Comparison of ENCODE assay signal across 25 mouse cellular contexts in the genomic region with DNA sequence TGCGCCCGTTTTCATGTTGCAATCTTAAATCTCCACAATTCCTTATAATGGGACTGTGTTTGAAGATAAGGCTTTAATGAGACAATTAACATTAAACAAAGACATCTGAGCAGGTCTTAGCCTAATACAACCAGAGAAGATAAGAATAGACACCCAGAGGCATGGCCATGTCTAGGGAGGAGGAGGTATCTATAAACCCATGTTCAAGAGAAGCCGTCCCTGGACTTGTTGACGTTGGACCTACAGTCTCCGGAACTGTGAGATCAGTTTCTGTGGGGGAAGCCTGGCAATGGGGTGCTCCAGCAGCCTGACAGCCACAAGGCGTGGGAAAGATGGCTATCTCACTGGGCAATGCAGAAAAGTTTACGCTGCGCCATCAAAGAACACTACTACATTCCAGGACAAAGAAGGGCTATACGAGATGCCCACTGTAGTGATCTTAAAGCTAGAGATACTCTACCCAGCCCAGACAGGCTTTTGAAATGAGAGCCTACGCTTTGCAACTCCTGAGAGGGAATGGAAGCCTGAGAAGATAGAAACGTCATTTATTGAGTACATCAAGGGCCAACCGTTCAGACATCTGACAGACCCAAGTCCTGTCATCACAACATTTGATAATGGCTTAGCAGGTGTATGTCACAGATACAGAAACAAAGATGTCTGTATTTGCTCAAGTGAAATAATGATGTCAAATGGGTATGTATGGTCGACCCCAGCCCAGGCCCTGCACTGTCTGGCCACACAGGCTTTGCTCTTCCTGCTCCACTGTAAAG. TPM values are rescaled to one million over a fixed set of nuclear protein-coding genes. Genes with fewer than 3 reads are reported as not detected.
DNase-seq lines count a peak whose midpoint lies in the region; ATAC-seq and TF ChIP-seq lines count a peak whose summit lies in the region.
"Had no signal": no experiment of that assay in that cellular context is flagged by ENCODE, and none has a peak within 500 bp of the region (broad histone marks: within the 10 kb centered on the region; RNA-seq: fewer than 3 reads in every experiment).

No protein-coding gene starts in this region.

- H3K4me3 ChIP-seq in heart, embryonic 11.5 days (ENCODE audit: low read depth, low read length): no peak overlapping the region
- peak overlapping the region in 1 of 2 experiments; percentile 14; a peak in 1 of 4 replicates for H3K4me3 ChIP-seq in MEL (ENCODE audit: control insufficient read depth in 1 of 2, insufficient read depth in 1 of 2, low read depth in 2 of 2, low read length in 2 of 2)
- peak overlapping the region; percentile 43 for H3K4me3 ChIP-seq in liver, embryonic 15.5 days (replicated peaks)
- H3K4me3 ChIP-seq in midbrain, postnatal 0 days (ENCODE audit: low read depth, low read length): no peak overlapping the region
- H3K4me3 ChIP-seq: embryonic facial prominence, embryonic 15.5 days; limb, embryonic 12.5 days; megakaryocyte, embryonic 14.5 days; neural tube, embryonic 12.5 days had no signal

- peak overlapping the region; percentile 17; the same call in 1 of the 2 replicates for H3K9ac ChIP-seq in heart, embryonic 11.5 days (ENCODE audit: low read depth, low read length)
- H3K9ac ChIP-seq in MEL (ENCODE audit: control insufficient read depth, low read depth, low read length, poor library complexity, severe bottlenecking): no peak overlapping the region; the same call in 1 of the 2 replicates
- peak overlapping the region; percentile 66 for H3K9ac ChIP-seq in liver, embryonic 15.5 days
- H3K9ac ChIP-seq in midbrain, postnatal 0 days (replicated peaks; ENCODE audit: low read length, poor library complexity, severe bottlenecking): no peak overlapping the region
- H3K9ac ChIP-seq: embryonic facial prominence, embryonic 15.5 days; limb, embryonic 12.5 days; lung, embryonic 14.5 days; neural tube, embryonic 12.5 days had no signal

- TF ChIP-seq RAD21 in MEL (IDR thresholded peaks at IDR 0.05; ENCODE audit: low read depth, low read length): no peak

- 44% methylated on average over 13 of the region's 13 CpGs for WGBS in heart, embryonic 11.5 days (ENCODE audit: insufficient replicate concordance)
- WGBS in liver, embryonic 15.5 days (ENCODE audit: insufficient replicate concordance): 19% methylated on average over 13 of the region's 13 CpGs
- 90% methylated on average over 13 of the region's 13 CpGs for WGBS in midbrain, postnatal 0 days

- H3K27ac ChIP-seq in heart, embryonic 11.5 days (ENCODE audit: low read depth, low read length): peak overlapping the region; percentile 93
- H3K27ac ChIP-seq in MEL (ENCODE audit: control insufficient read depth, low read depth, low read length): peak overlapping the region; percentile 95
- H3K27ac ChIP-seq in liver, embryonic 15.5 days (replicated peaks): peak overlapping the region; percentile 96
- H3K27ac ChIP-seq in midbrain, postnatal 0 days (ENCODE audit: low read depth, low read length): no peak overlapping the region
- H3K27ac ChIP-seq: embryonic facial prominence, embryonic 15.5 days; limb, embryonic 12.5 days; neural tube, embryonic 12.5 days had no signal

- TF ChIP-seq CTCF in MEL (IDR thresholded peaks at IDR 0.05 in 2 of 3, conservative IDR thresholded peaks at IDR 0.05 in 1 of 3; ENCODE audit: control insufficient read depth in 1 of 3, insufficient read depth in 1 of 3, low read depth in 2 of 3, low read length in 3 of 3, poor library complexity in 1 of 3, severe bottlenecking in 1 of 3): no peak
- TF ChIP-seq CTCF in midbrain, postnatal 0 days (IDR thresholded peaks at IDR 0.05): no peak

- TF ChIP-seq EP300 in MEL (IDR thresholded peaks at IDR 0.05; ENCODE audit: low read depth in 1 of 2, low read length in 2 of 2): peak; percentile 77 to 85

- peaks cover 24% of the 10 kb centered on the region for H3K4me1 ChIP-seq in heart, embryonic 11.5 days (ENCODE audit: control insufficient read depth, insufficient read depth, low read length)
- H3K4me1 ChIP-seq in MEL (ENCODE audit: control insufficient read depth in 1 of 2, insufficient read depth in 2 of 2, low read length in 2 of 2): peaks cover 20 to 33% of the 10 kb centered on the region in 2 experiments
- H3K4me1 ChIP-seq in liver, embryonic 15.5 days (replicated peaks): peaks cover 68% of the 10 kb centered on the region
- H3K4me1 ChIP-seq in midbrain, postnatal 0 days (ENCODE audit: insufficient read depth, low read length): no peaks in the 10 kb centered on the region
- H3K4me1 ChIP-seq: embryonic facial prominence, embryonic 15.5 days; limb, embryonic 12.5 days; neural tube, embryonic 12.5 days had no signal

- TF ChIP-seq POLR2A in MEL (IDR thresholded peaks at IDR 0.05; ENCODE audit: control insufficient read depth in 1 of 2, insufficient read depth in 1 of 2, low read depth in 1 of 2, low read length in 2 of 2, poor library complexity in 1 of 2): no peak

- H3K79me2 ChIP-seq in MEL (ENCODE audit: control insufficient read depth, insufficient read depth, low read length, poor library complexity): no peaks in the 10 kb centered on the region

- no peaks in the 10 kb centered on the region for H3K36me3 ChIP-seq in heart, embryonic 11.5 days (ENCODE audit: control insufficient read depth, insufficient read depth, low read length)
- peaks cover 0 to 27% of the 10 kb centered on the region in 2 experiments; a peak in 2 of 4 replicates for H3K36me3 ChIP-seq in MEL (ENCODE audit: control insufficient read depth in 1 of 2, insufficient read depth in 2 of 2, low read length in 2 of 2)
- H3K36me3 ChIP-seq in liver, embryonic 15.5 days (replicated peaks): peaks cover 25% of the 10 kb centered on the region
- peaks cover 3% of the 10 kb centered on the region; the same call in 1 of the 2 replicates for H3K36me3 ChIP-seq in midbrain, postnatal 0 days (ENCODE audit: insufficient read depth, low read length)

- H3K27me3 ChIP-seq in heart, embryonic 11.5 days (ENCODE audit: control insufficient read depth, insufficient read depth, low read length): no peaks in the 10 kb centered on the region
- no peaks in the 10 kb centered on the region for H3K27me3 ChIP-seq in MEL (ENCODE audit: control insufficient read depth in 1 of 2, insufficient read depth in 2 of 2, low read length in 2 of 2)
- H3K27me3 ChIP-seq in liver, embryonic 15.5 days: no peaks in the 10 kb centered on the region
- H3K27me3 ChIP-seq in midbrain, postnatal 0 days (ENCODE audit: insufficient read depth, low read length): no peaks in the 10 kb centered on the region
- H3K27me3 ChIP-seq: embryonic facial prominence, embryonic 15.5 days; limb, embryonic 12.5 days; megakaryocyte, embryonic 14.5 days; neural tube, embryonic 12.5 days; Patski had no signal

- no peaks in the 10 kb centered on the region for H3K9me3 ChIP-seq in heart, embryonic 11.5 days (replicated peaks; ENCODE audit: control insufficient read depth, low read length)
- no peaks in the 10 kb centered on the region for H3K9me3 ChIP-seq in MEL (replicated peaks; ENCODE audit: insufficient read depth, low read length)
- H3K9me3 ChIP-seq in liver, embryonic 15.5 days (replicated peaks): no peaks in the 10 kb centered on the region
- no peaks in the 10 kb centered on the region for H3K9me3 ChIP-seq in midbrain, postnatal 0 days (ENCODE audit: low read length)
- H3K9me3 ChIP-seq: embryonic facial prominence, embryonic 15.5 days; limb, embryonic 12.5 days; megakaryocyte, embryonic 14.5 days; neural tube, embryonic 12.5 days had no signal

- no peak for ATAC-seq in heart, embryonic 11.5 days (replicated peaks; ENCODE audit: insufficient number of reproducible peaks, low FRiP score, low TSS enrichment)
- peak; percentile 45 for ATAC-seq in erythroid progenitor cell, adult 5-6 weeks (replicated peaks; ENCODE audit: low FRiP score, poor library complexity, severe bottlenecking)
- ATAC-seq in liver, embryonic 15.5 days (ENCODE audit: insufficient read depth): peak; percentile 35
- ATAC-seq in midbrain, postnatal 0 days (ENCODE audit: low FRiP score): no peak
- ATAC-seq: hindbrain, embryonic 16.5 days; intestine, embryonic 16.5 days; Patski had no signal

- peak overlapping the region; percentile 30 for H3K4me2 ChIP-seq in heart, embryonic 11.5 days
- peak overlapping the region; percentile 76 for H3K4me2 ChIP-seq in liver, embryonic 15.5 days
- H3K4me2 ChIP-seq in midbrain, postnatal 0 days (ENCODE audit: low read depth, low read length, poor library complexity, severe bottlenecking): no peak overlapping the region
- H3K4me2 ChIP-seq: embryonic facial prominence, embryonic 15.5 days; limb, embryonic 12.5 days; lung, embryonic 14.5 days; neural tube, embryonic 12.5 days had no signal

- DNase-seq in heart, adult 9 months (ENCODE audit: low spot score in 2 of 2): no peak
- peak; percentile 63 for DNase-seq in MEL (ENCODE audit: low read depth, low spot score)
- no peak for DNase-seq in midbrain, postnatal 0 days (ENCODE audit: low spot score)
- DNase-seq in right cerebral cortex, postnatal 25 days: no peak
- DNase-seq in layer of hippocampus, adult 11-12 months (ENCODE audit: low spot score): no peak
- DNase-seq: adrenal gland, adult 2 months; cerebellum, adult 2 months; cerebellum, postnatal 25 days; kidney, adult 9 months; kidney, postnatal 14 days; lung, embryonic 14.5 days; midbrain, embryonic 14.5 days; right cerebral cortex, postnatal 14 days; thymus, adult 2 months; thymus, postnatal 4 days had no signal

RNA-seq across cellular contexts. Expression of a gene that starts 7.5 kb away (rescaled TPM):
- polyA plus RNA-seq in heart, embryonic 11.5 days (2014; fragmentation: Nextera tagmentation; extraction: Ambion mirVana): 36.2 and 38.4 TPM in 2 replicates
- total RNA-seq in MEL (2012; rRNA removed): 26.1 and 37.8 TPM in 2 replicates
- polyA plus RNA-seq in MEL (2012; ENCODE audit: insufficient read depth in 1 of 2, insufficient read length in 2 of 2, low read depth in 1 of 2, low replicate concordance in 2 of 2, missing spikeins in 1 of 2): 10 to 100 TPM; 32.6 to 33.7 TPM
- 465 and 471 TPM in 2 replicates for total RNA-seq in erythroid progenitor cell, adult 5-6 weeks (2015; ENCODE audit: low replicate concordance)
- total RNA-seq in erythroid progenitor cell, adult 5-6 weeks (2017; ENCODE audit: low replicate concordance): 483 and 625 TPM in 2 replicates
- polyA plus RNA-seq in liver, embryonic 15.5 days (2015; fragmentation: Nextera tagmentation; extraction: Ambion mirVana): 148 and 165 TPM in 2 replicates
- 43.4 and 52.7 TPM in 2 replicates for total RNA-seq in midbrain, postnatal 0 days (2014; rRNA removed)
- 14.7 and 14.8 TPM in 2 replicates for polyA plus RNA-seq in midbrain, postnatal 0 days (2015; fragmentation: Nextera tagmentation; extraction: Ambion mirVana)

RNA-seq across cellular contexts. Expression of a gene that starts 30.7 kb away (rescaled TPM):
- polyA plus RNA-seq in heart, embryonic 11.5 days (2014; fragmentation: Nextera tagmentation; extraction: Ambion mirVana): 31.2 and 32.0 TPM in 2 replicates
- 85.9 and 86.3 TPM in 2 replicates for total RNA-seq in MEL (2012; rRNA removed)
- polyA plus RNA-seq in MEL (2012; ENCODE audit: insufficient read depth in 1 of 2, insufficient read length in 2 of 2, low read depth in 1 of 2, low replicate concordance in 2 of 2, missing spikeins in 1 of 2): 10 to 100 TPM in 1 of 2 experiments, not detected in 1; 88.4 TPM
- total RNA-seq in erythroid progenitor cell, adult 5-6 weeks (2015; ENCODE audit: low replicate concordance): 45.0 and 46.9 TPM in 2 replicates
- total RNA-seq in erythroid progenitor cell, adult 5-6 weeks (2017; ENCODE audit: low replicate concordance): 40.3 and 41.6 TPM in 2 replicates
- 27.5 and 29.5 TPM in 2 replicates for polyA plus RNA-seq in liver, embryonic 15.5 days (2015; fragmentation: Nextera tagmentation; extraction: Ambion mirVana)
- 35.7 and 37.1 TPM in 2 replicates for total RNA-seq in midbrain, postnatal 0 days (2014; rRNA removed)
- polyA plus RNA-seq in midbrain, postnatal 0 days (2015; fragmentation: Nextera tagmentation; extraction: Ambion mirVana): 18.6 and 19.5 TPM in 2 replicates

RNA-seq across cellular contexts. Expression of a gene that starts 30.8 kb away (rescaled TPM):
- polyA plus RNA-seq in heart, embryonic 11.5 days (2014; fragmentation: Nextera tagmentation; extraction: Ambion mirVana): 6.0 and 6.5 TPM in 2 replicates
- 39.7 and 40.1 TPM in 2 replicates for total RNA-seq in MEL (2012; rRNA removed)
- 10 to 100 TPM; 31.6 to 82.4 TPM for polyA plus RNA-seq in MEL (2012; ENCODE audit: insufficient read depth in 1 of 2, insufficient read length in 2 of 2, low read depth in 1 of 2, low replicate concordance in 2 of 2, missing spikeins in 1 of 2)
- 10.9 and 11.5 TPM in 2 replicates for total RNA-seq in erythroid progenitor cell, adult 5-6 weeks (2015; ENCODE audit: low replicate concordance)
- total RNA-seq in erythroid progenitor cell, adult 5-6 weeks (2017; ENCODE audit: low replicate concordance): 8.5 and 10.7 TPM in 2 replicates
- 2.4 and 2.5 TPM in 2 replicates for polyA plus RNA-seq in liver, embryonic 15.5 days (2015; fragmentation: Nextera tagmentation; extraction: Ambion mirVana)
- total RNA-seq in midbrain, postnatal 0 days (2014; rRNA removed): 12.0 and 13.2 TPM in 2 replicates
- polyA plus RNA-seq in midbrain, postnatal 0 days (2015; fragmentation: Nextera tagmentation; extraction: Ambion mirVana): 1.5 and 1.8 TPM in 2 replicates

RNA-seq across cellular contexts. Expression of a gene that starts 41.4 kb away (rescaled TPM):
- 31.5 and 32.5 TPM in 2 replicates for polyA plus RNA-seq in heart, embryonic 11.5 days (2014; fragmentation: Nextera tagmentation; extraction: Ambion mirVana)
- total RNA-seq in MEL (2012; rRNA removed): 44.8 and 49.6 TPM in 2 replicates
- polyA plus RNA-seq in MEL (2012; ENCODE audit: insufficient read depth in 1 of 2, insufficient read length in 2 of 2, low read depth in 1 of 2, low replicate concordance in 2 of 2, missing spikeins in 1 of 2): 10 to 100 TPM; 58.0 to 58.1 TPM
- 32.1 and 35.2 TPM in 2 replicates for total RNA-seq in erythroid progenitor cell, adult 5-6 weeks (2015; ENCODE audit: low replicate concordance)
- 46.0 and 49.7 TPM in 2 replicates for total RNA-seq in erythroid progenitor cell, adult 5-6 weeks (2017; ENCODE audit: low replicate concordance)
- 19.2 and 19.4 TPM in 2 replicates for polyA plus RNA-seq in liver, embryonic 15.5 days (2015; fragmentation: Nextera tagmentation; extraction: Ambion mirVana)
- 19.4 and 27.8 TPM in 2 replicates for total RNA-seq in midbrain, postnatal 0 days (2014; rRNA removed)
- 15.2 and 16.1 TPM in 2 replicates for polyA plus RNA-seq in midbrain, postnatal 0 days (2015; fragmentation: Nextera tagmentation; extraction: Ambion mirVana)

Comparison
In these comparisons a context has a peak if more than half of its experiments do, and no peak if none do; other contexts are left out.
1. ATAC-seq: peak in erythroid progenitor cell, adult 5-6 weeks (single experiment) and liver, embryonic 15.5 days (single experiment); none in heart, embryonic 11.5 days (single experiment) and midbrain, postnatal 0 days (single experiment).
2. H3K9ac ChIP-seq: peak in heart, embryonic 11.5 days (single experiment) and liver, embryonic 15.5 days (single experiment); none in MEL (single experiment) and midbrain, postnatal 0 days (single experiment).